ENCODE assay signal across 13 mouse cellular contexts in genomic region chr5:130089177-130089576, GRCm38 (mm10). TPM values are rescaled to one million over a fixed set of nuclear protein-coding genes. Genes with fewer than 3 reads are reported as not detected.
DNase-seq lines count a peak whose midpoint lies in the region; ATAC-seq and TF ChIP-seq lines count a peak whose summit lies in the region.
"Had no signal": no experiment of that assay in that cellular context is flagged by ENCODE, and none has a peak within 500 bp of the region (broad histone marks: within the 10 kb centered on the region; RNA-seq: fewer than 3 reads in every experiment).

No protein-coding gene starts in this region.

- H3K36me3 ChIP-seq in spleen, adult 2 months (ENCODE audit: control insufficient read depth, insufficient read depth, low read length) = no peaks in the 10 kb centered on the region

- no peaks in the 10 kb centered on the region for H3K27me3 ChIP-seq in spleen, adult 2 months (ENCODE audit: control insufficient read depth, insufficient read depth, low read length)
- H3K27me3 ChIP-seq: hindbrain, embryonic 12.5 days had no signal

- H3K4me3 ChIP-seq in gastrocnemius, adult 2 months = no peak overlapping the region
- no peak overlapping the region for H3K4me3 ChIP-seq in spleen, adult 2 months (ENCODE audit: extremely low read depth, insufficient read depth, insufficient read length)
- H3K4me3 ChIP-seq: hindbrain, embryonic 12.5 days had no signal

- no peak for TF ChIP-seq POLR2A in spleen, adult 2 months (IDR thresholded peaks at IDR 0.05; ENCODE audit: low read depth, low read length)

- peak; percentile 89 for ATAC-seq in megakaryocyte, adult 5-6 weeks (ENCODE audit: poor library complexity, severe bottlenecking)

- peaks cover 10% of the 10 kb centered on the region; the same call in 1 of the 2 replicates for H3K4me1 ChIP-seq in spleen, adult 2 months (ENCODE audit: control insufficient read depth, insufficient read depth, insufficient read length)
- H3K4me1 ChIP-seq: hindbrain, embryonic 12.5 days had no signal

- intact Hi-C loops in gastrocnemius, adult 2 months (cut with DNase I) = no loop called here

- no peak for DNase-seq in gastrocnemius, adult 2 months
- no peak for DNase-seq in gastrocnemius, adult 18-20 months (ENCODE audit: low spot score)
- DNase-seq in spleen, adult 2 months (ENCODE audit: low read depth in 1 of 2, low spot score in 2 of 2) = peak in 1 of 2 experiments; percentile 19
- no peak for DNase-seq in spleen, postnatal 10 days (ENCODE audit: low spot score in 2 of 2)
- no peak for DNase-seq in embryo, embryonic 10 days (ENCODE audit: low spot score)
- DNase-seq in right cerebral cortex, postnatal 25 days = no peak
- DNase-seq in thymus, postnatal 0 days (ENCODE audit: low spot score) = no peak
- DNase-seq: cerebellum, postnatal 10 days; kidney, postnatal 25 days; lung, postnatal 4 days; thymus, adult 18-20 months had no signal

- H3K27ac ChIP-seq in gastrocnemius, adult 2 months = peak overlapping the region; percentile 29
- H3K27ac ChIP-seq in spleen, adult 2 months (ENCODE audit: insufficient read depth, low read length) = peak overlapping the region; percentile 67
- H3K27ac ChIP-seq: hindbrain, embryonic 12.5 days had no signal

- no peak for TF ChIP-seq CTCF in gastrocnemius, adult 2 months (IDR thresholded peaks at IDR 0.05)
- no peak for TF ChIP-seq CTCF in spleen, adult 2 months (IDR thresholded peaks at IDR 0.05; ENCODE audit: extremely low read depth, insufficient read depth, insufficient read length, insufficient replicate concordance)

- 22% methylated on average over 7 of the region's 7 CpGs for WGBS in spleen, adult 2 months

RNA-seq across cellular contexts. Expression of gene Tpst1, which starts 16.1 kb away (rescaled TPM):
- total RNA-seq in gastrocnemius, adult 2 months (2021) = 1 to 10 TPM; 3.7 to 5.4 TPM
- 1 to 10 TPM; 3.3 to 4.1 TPM for total RNA-seq in gastrocnemius, adult 18-20 months (2021)
- 10.9 and 15.5 TPM in 2 replicates for polyA plus RNA-seq in spleen, adult 2 months (2012; rRNA removed)
- 14.9 and 18.5 TPM in 2 replicates for total RNA-seq in megakaryocyte, adult 5-6 weeks (2015)
- 8.2 and 12.4 TPM in 2 replicates for total RNA-seq in megakaryocyte, adult 5-6 weeks (2017)
- 25.7 and 27.0 TPM in 2 replicates for polyA plus RNA-seq in thymus, postnatal 0 days (2015; fragmentation: Nextera tagmentation; extraction: Ambion mirVana)

RNA-seq across cellular contexts. Expression of gene Kctd7, which starts 55.5 kb away (rescaled TPM):
- total RNA-seq in gastrocnemius, adult 2 months (2021) = 1 to 10 TPM; 2.4 to 2.9 TPM
- total RNA-seq in gastrocnemius, adult 18-20 months (2021) = 1 to 10 TPM; 2.6 to 3.6 TPM
- polyA plus RNA-seq in spleen, adult 2 months (2012; rRNA removed) = 5.2 and 8.9 TPM in 2 replicates
- 1.0 and 1.4 TPM in 2 replicates for total RNA-seq in megakaryocyte, adult 5-6 weeks (2015)
- 2.2 and 8.9 TPM in 2 replicates for total RNA-seq in megakaryocyte, adult 5-6 weeks (2017)
- 4.2 TPM in 2 replicates for polyA plus RNA-seq in thymus, postnatal 0 days (2015; fragmentation: Nextera tagmentation; extraction: Ambion mirVana)
